Mouse (Mus musculus) hindbrain, embryonic 11.5 days (tissue): ENCODE measurements around the gene Ccdc81. TPM values are rescaled to one million over a fixed set of nuclear protein-coding genes. Genes with fewer than 3 reads are reported as not detected.

Experiments used
- ATAC-seq: fragments of 200-750 bp; cut with Nextera tagmentation; 2 replicates; pipeline ENCODE4 v1.8.0; 2017; ENCODE audit warnings: mild to moderate bottlenecking, moderate TSS enrichment, moderate library complexity; ENCODE audit not compliant: low FRiP score
- DNase-seq: peaks from one replicate; pipeline ENCODE4 v3.0.0-alpha.2; 2015; ENCODE audit warnings: low spot score
- H3K27ac ChIP-seq: fragments of 300-500 bp; sonication (generic); 2 replicates; pipeline ENCODE4 v1.5.1; 2014; ENCODE audit warnings: mild to moderate bottlenecking, low read depth, low read length
- H3K27me3 ChIP-seq: fragments of 300-500 bp; sonication (generic); 2 replicates; pipeline ENCODE4 v1.6.1; 2014; ENCODE audit warnings: mild to moderate bottlenecking, low read length, moderate library complexity, mixed read lengths; ENCODE audit not compliant: control insufficient read depth, insufficient read depth
- H3K36me3 ChIP-seq: fragments of 300-500 bp; sonication (generic); 2 replicates; pipeline ENCODE4 v1.6.1; 2014; ENCODE audit warnings: mild to moderate bottlenecking, low read length, moderate library complexity, mixed read lengths; ENCODE audit not compliant: control insufficient read depth, insufficient read depth
- H3K4me1 ChIP-seq: fragments of 300-500 bp; sonication (generic); replicated peaks from 2 replicates; pipeline ENCODE4 v1.6.1; 2014; ENCODE audit warnings: low read length, mixed read lengths; ENCODE audit not compliant: control insufficient read depth, insufficient read depth
- H3K4me2 ChIP-seq: fragments of 300-500 bp; sonication (generic); replicated peaks from 2 replicates; pipeline ENCODE4 v1.6.1; 2014; ENCODE audit warnings: mild to moderate bottlenecking, low read depth, low read length
- H3K4me3 ChIP-seq: fragments of 300-500 bp; sonication (generic); 2 replicates; pipeline ENCODE4 v1.5.1; 2014; ENCODE audit warnings: low read depth, low read length
- H3K9ac ChIP-seq: fragments of 300-500 bp; sonication (generic); 2 replicates; pipeline ENCODE4 v1.6.1; 2014; ENCODE audit warnings: low read depth, low read length
- H3K9me3 ChIP-seq: fragments of 300-500 bp; sonication (generic); 2 replicates; pipeline ENCODE4 v1.6.1; 2016; ENCODE audit warnings: low read length; ENCODE audit not compliant: control insufficient read depth
- WGBS: fragments of 180-500 bp; shearing (Covaris S2); extraction: QIAGEN DNeasy Blood & Tissue Kit; methylation state at CpG from one replicate; pipeline ENCODE4 v1.1.7; 2014; 5-methylcytosine and 5-hydroxymethylcytosine counted together
- polyA plus RNA-seq: library from polyadenylated mRNA; unstranded; fragments of >200 nt; fragmentation: Nextera tagmentation; extraction: Ambion mirVana; gene quantifications from 2 replicates; pipeline ENCODE4 v1.2.1, GENCODE M21; 2014

The Ccdc81 gene
- polyA plus RNA-seq, 1 experiment from 2014 or later = 0.36 TPM

DNA sequence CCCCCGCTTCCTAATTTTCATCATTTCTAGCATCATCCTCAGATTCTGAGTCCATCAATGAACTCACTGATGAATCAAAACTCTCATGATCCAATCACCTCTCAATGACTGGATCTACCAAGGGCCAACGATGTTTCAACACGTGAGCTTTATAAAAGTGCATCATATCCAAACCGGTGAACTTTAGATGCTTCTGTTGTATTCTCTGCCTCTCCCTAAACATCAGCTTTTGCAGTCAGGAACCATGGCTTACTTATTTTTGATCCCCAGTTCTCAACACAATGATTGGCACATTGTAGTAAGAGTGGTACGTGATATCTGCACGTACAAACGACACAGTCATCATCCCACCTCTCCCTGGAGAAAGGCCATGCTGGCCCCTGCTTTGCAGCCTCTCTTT, 66.8 kb downstream of the Ccdc81 start:
- Histone ChIP-seq H3K4me2 (no peak overlapping the region), H3K9me3 (no peaks in the 10 kb centered on the region), H3K27ac (no peak overlapping the region), H3K36me3 (no peaks in the 10 kb centered on the region), H3K4me1 (no peaks in the 10 kb centered on the region), H3K9ac (no peak overlapping the region), H3K27me3 (no peaks in the 10 kb centered on the region), H3K4me3 (no peak overlapping the region)
- DNase-seq (no peak), ATAC-seq (no peak)
- 95% methylated on average over 7 of the region's 7 CpGs for WGBS

DNA sequence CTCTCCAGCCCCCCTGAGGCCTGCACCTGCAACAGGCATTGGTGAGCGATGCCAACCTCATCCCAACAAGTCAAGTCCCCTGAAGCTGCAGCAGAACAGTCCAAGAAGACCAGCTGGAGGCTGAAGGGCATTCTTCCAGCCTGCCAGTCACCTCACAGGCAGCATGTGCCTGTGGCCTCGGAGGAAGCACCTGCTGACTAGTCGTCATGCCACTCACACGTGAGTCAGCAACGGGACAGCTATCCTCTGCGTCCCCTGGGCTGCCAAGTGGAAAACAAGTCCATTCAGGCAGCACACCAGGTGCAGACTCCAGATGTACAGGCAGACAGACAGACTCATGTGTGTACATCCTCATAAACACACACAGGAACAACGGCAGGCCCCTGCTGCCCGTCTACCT, 67.9 kb downstream of the Ccdc81 start:
- 84% methylated on average over 8 of the region's 8 CpGs for WGBS
- ATAC-seq = no peak

DNA sequence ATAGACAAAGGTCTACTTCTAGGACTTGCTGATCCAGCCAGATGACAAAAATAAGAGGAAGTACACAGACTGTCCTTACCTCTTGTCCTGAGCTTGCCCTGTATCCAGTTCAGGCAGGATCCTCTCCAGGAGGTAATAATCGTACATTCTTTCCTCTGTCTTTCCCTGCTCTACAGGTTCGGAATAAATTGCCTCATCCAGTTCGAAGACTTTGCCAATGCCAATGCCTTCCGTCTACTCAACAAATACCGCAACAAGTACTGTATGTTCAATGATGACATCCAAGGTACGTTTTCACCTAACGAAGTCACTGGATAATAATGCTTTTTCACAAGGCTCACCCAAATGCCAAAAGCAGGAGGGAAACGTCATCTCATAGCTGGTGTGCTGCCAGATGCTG, 69.9 kb downstream of the Ccdc81 start:
- no peaks in the 10 kb centered on the region for H3K36me3 ChIP-seq
- H3K9ac ChIP-seq = no peak overlapping the region
- H3K4me1 ChIP-seq = no peaks in the 10 kb centered on the region
- ATAC-seq (no peak), DNase-seq (no peak)
- no peak overlapping the region for H3K4me2 ChIP-seq
- H3K9me3 ChIP-seq = no peaks in the 10 kb centered on the region
- H3K27me3 ChIP-seq = no peaks in the 10 kb centered on the region
- 93% methylated on average over 8 of the region's 8 CpGs for WGBS
- H3K27ac ChIP-seq = no peak overlapping the region
- no peak overlapping the region for H3K4me3 ChIP-seq

More for the DNA sequence above, 67.9 kb downstream of the Ccdc81 start:
- DNase-seq = no peak
- Histone ChIP-seq H3K4me2 (no peak overlapping the region), H3K4me3 (no peak overlapping the region), H3K27me3 (no peaks in the 10 kb centered on the region), H3K27ac (no peak overlapping the region), H3K9me3 (no peaks in the 10 kb centered on the region), H3K9ac (no peak overlapping the region), H3K4me1 (no peaks in the 10 kb centered on the region), H3K36me3 (no peaks in the 10 kb centered on the region)

DNA sequence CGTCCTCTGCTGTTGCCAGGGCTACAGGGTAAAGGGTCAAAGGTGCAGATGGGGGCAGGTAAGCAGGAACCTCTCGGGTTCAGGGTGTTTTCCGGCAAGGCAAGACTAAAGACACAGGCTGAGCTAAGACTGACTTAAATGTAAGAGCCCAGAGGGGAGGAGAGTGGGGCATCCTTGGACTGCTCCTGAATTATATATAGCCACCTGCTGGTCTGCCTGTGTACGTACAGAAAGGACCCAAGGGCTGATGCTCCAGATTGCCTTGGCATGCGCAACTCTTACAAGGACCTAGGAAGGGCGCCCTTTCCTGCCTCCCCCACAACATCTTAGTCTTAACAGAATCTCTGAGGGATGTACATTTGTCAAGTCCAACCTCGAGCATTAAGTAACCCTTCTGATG, 74.2 kb downstream of the Ccdc81 start:
- no peaks in the 10 kb centered on the region for H3K4me1 ChIP-seq
- ATAC-seq (peak; percentile 68), DNase-seq (peak; percentile 12)
- H3K4me2 ChIP-seq = no peak overlapping the region
- no peaks in the 10 kb centered on the region for H3K9me3 ChIP-seq
- 62% methylated on average over 7 of the region's 7 CpGs for WGBS
- no peak overlapping the region for H3K4me3 ChIP-seq
- H3K27ac ChIP-seq = no peak overlapping the region
- H3K36me3 ChIP-seq = no peaks in the 10 kb centered on the region
- H3K27me3 ChIP-seq = no peaks in the 10 kb centered on the region
- H3K9ac ChIP-seq = no peak overlapping the region

DNA sequence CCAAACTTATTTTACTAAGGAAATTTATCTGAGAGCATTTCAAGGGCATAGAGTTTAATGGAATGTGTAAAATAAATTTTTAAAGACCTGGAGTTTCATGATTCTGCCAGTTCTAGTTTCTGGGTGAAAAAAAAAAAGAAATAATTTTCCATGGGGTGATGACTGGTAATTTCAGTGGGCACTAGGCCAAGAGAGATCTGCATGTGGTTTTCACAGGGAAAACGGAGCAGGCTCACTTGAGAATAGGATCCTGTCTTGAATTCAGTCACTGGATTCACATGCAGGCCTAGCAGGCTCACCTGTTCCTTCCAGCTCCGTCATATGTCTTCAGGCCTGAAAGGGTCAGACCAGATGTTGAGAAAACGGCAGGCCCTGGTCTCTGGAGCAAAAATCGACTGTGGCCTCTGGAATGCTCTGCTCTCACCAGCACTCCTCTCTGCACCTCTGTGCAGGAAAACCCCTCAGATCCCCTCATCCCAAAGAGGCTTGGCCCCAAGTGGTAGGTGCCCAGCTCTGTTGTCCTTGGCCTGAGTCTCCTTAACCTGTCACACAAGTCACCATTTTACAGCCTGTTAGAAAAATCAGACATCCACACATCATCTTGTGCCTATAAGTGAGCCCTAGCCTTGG, 74.9 kb downstream of the Ccdc81 start:
- WGBS = 72% methylated on average over 4 of the region's 4 CpGs
- Histone ChIP-seq H3K9me3 (no peaks in the 10 kb centered on the region), H3K4me3 (no peak overlapping the region), H3K4me2 (no peak overlapping the region), H3K36me3 (no peaks in the 10 kb centered on the region), H3K9ac (no peak overlapping the region), H3K4me1 (no peaks in the 10 kb centered on the region), H3K27ac (no peak overlapping the region), H3K27me3 (no peaks in the 10 kb centered on the region)
- no peak for ATAC-seq
- DNase-seq = no peak

Other genes starting within 250 kb of the Ccdc81 start
- gene Hikeshi, start 37.6 kb upstream of the Ccdc81 start, polyA plus RNA-seq = 153 and 157 TPM in 2 replicates
- 74.3 and 80.5 TPM in 2 replicates for gene Eed, start 77.4 kb upstream of the Ccdc81 start, polyA plus RNA-seq
- 37.4 and 57.8 TPM in 2 replicates for gene Picalm, start 226.6 kb upstream of the Ccdc81 start, polyA plus RNA-seq